Mouse (Mus musculus) cerebellum, adult 2 months (tissue): Measurements from ENCODE around the gene Zfyve27.

Experiments
- CTCF ChIP-seq: fragments of 200-500 bp; IDR thresholded peaks from 2 replicates; pipeline ENCODE4 v1.5.1; 2011; ENCODE audit warnings: low read depth, mild to moderate bottlenecking, control low read depth, low read length, moderate library complexity, borderline replicate concordance; ENCODE audit not compliant: insufficient read depth
- POLR2A ChIP-seq: fragments of 200-500 bp; IDR thresholded peaks from 2 replicates; pipeline ENCODE4 v1.6.1; 2011; ENCODE audit warnings: low read length, control low read depth, borderline replicate concordance; ENCODE audit not compliant: insufficient read depth

DNA sequence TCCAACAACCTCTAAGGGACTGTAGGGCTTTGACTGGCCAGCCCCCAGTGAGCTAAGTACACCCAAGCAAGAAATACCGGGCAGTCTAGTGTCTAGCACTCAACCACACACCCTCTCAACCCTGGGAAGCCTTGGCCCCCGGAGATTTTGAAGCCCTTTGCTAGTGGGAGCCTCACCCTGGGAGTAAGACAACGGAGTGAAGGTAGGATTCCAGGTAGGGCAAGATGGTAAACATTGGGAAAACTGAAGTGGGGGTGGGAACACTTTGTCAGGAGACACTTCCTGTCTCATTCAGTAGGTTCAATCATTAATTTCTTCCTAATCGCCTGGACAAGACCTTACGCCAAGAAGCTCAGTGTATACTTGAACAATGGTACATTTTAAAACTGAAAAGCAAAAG is 36.7 kb upstream of the Zfyve27 start:
- TF ChIP-seq CTCF: no peak
- no peak for TF ChIP-seq POLR2A
